Mouse (Mus musculus): Measurements from ENCODE around the gene A830018L16Rik. TPM values are rescaled to one million over a fixed set of nuclear protein-coding genes. Genes with fewer than 3 reads are reported as not detected.
"Not testable (repeated sequence)": the region's sequence is repeated elsewhere in the genome, so short reads cannot be mapped to it uniquely, and the experiment has no call there.

The A830018L16Rik gene
- total RNA-seq, 2 experiments from 2014 or later: 0.10 TPM; not detected in 1

DNA sequence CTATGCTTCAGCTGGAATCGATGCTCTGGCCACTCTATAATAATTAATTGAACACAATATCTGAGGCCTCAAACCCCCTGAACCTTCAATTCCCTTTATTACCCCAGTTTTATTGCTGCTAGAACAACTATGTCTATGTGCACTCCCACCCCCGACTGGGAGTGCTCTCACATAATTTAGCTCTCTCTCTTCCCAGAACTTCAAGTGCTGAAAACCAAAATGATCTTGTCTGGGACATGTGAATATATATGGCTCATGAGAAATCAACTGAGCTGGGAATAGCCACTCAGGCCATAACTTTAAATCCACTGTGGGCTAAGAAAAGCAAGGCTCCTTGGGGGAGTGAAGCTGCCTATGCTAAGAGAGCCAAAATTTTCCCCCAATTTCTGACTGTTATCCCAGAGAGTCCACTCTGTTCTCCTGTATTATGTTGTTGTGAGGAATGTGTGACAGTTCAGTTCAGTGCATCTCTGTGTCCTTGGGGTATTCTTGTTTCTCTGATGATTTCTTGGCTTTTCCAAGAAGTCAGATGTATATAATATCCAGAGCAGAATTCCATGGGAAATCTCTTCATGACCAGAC, 582.5 kb downstream of the A830018L16Rik start:
- DNase-seq (ENCODE audit: low spot score in 2 of 2): no peak

DNA sequence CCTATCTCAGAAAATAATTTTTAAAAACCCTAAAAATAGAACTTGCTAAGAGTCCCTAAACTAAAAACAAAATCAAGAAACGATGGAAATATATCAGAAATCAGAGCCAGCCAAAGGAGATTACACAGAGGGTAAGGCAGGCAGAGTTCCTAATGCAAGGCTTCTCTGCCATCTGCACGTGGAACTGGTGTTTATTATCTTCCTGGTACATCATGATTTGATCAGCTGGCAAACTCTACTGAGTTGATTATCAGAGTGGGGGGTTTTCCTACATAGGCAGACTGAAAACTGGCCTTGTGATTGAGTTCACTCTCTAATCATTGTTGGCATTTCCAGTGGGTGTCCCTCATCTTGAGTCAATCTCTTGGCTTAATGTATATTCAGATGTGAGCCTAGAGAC, 583.7 kb downstream of the A830018L16Rik start:
- DNase-seq (ENCODE audit: low spot score in 2 of 2): no peak

DNA sequence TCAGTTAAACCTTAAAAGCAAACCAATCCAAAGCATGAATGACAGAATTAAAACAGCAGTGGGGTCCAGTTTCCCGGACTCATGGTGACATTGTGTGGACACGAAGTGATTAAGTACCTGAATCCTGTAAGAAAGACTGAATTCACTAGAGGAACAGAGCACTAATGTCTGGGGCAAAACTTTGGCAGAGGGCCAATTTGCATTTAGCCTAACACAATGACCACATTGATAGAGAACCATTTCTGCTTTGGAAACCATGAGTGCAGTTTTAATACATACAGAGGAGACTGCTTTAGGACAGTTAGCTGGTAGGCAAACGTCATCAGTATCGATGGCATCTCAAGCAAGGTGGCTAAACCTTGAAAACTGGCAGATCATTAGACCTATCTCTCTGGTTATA, 586.7 kb downstream of the A830018L16Rik start:
- DNase-seq (ENCODE audit: low spot score in 2 of 2): no peak

DNA sequence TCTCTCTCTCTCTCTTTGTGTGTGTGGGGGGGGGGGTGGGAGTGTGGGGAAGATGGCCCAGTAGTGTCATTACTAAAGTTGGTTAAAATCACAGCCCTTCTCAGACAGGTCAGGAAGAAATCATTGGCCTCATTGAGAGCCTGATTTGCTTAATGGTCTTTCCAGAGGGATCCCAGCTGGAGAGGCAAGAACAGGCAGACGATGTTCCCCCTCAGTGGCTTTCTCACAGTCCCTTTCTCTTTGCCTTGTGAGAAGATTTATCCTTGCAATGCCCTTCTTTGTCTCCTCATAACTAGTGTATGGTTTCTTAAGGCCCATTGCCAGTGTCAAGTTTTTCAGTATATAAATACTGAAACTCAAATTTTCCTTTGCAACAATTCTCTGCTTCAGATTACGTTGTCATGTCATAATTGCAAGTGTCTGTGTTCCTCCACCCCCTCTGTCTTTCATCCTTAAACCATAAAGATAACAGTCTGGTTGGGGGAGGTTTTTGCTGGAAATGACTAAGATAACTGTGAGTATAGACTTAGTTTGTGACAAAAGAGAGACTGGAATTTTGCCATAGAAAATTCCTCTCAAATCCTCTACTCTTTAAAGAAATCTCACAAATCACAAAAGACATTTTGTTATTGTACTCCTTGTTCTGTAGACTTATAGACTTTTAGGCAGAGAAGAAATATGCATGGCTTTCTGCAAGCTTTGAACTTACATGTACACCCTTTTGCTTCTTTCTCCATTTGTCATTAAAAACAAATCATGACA, 595.1 kb downstream of the A830018L16Rik start:
- DNase-seq (ENCODE audit: low spot score in 2 of 2): no peak

DNA sequence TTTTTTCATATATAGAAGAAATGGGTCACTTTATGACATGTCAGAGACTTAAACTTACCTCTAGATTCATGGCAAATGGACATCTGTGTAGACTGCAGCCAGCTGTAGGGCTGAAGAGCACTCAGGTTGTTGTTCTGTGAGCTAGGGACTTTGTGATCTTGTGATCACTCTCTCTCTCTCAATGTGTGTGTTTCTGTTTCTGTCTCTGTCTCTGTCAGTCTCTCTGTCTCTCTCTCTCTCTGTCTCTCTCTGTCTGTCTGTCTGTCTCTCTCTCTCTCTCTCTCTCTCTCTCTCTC, 595.6 kb downstream of the A830018L16Rik start:
- DNase-seq (ENCODE audit: low spot score in 2 of 2): no peak

DNA sequence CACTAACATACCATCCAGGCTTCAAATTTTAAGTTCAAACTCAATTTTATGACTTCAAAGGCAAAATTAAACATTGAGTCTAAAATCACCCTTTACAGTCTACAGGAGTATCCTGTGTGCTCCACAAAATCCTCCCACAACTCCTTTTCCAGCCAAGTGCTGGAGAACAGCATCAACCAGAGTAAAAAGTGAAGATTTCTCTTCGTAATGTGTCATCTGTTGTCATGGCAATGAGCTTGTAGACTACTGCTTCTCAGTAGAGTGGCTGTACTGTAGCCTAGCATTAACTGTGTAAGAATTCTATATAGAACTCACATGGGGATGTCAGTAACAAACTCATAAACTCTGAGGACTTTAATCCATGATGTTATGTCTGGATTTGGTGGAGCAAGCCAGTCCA, 596.7 kb downstream of the A830018L16Rik start:
- DNase-seq (ENCODE audit: low spot score in 2 of 2): no peak

DNA sequence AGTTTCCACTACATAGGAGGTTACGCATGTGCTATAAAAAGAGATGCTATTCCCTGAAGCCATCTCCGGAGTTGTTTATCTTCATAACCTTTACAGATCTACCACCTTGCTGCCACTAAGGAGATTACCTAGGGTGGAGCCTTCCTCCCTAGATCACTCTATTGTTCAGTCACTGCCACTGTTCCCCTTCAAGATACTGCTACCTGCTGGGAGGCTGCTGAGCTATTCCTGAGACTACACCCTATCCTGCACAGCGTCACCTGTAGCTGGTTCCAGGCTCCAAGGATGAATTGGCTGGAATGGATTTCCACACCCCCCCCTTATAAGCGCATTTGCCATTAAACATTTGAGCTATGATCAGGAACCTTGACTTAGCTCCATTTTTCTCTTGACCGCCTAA, 606.7 kb downstream of the A830018L16Rik start:
- DNase-seq (ENCODE audit: low spot score in 2 of 2): not testable (repeated sequence)

Measured in gastrocnemius, postnatal 4 days (tissue).